Mouse (Mus musculus): ENCODE data around the gene Ddx10. TPM values are rescaled to one million over a fixed set of nuclear protein-coding genes. Genes with fewer than 3 reads are reported as not detected.

Ddx10 gene
- total and polyA plus RNA-seq, 2 experiments from 2014 or later: 6.9 to 18.9 TPM

DNA sequence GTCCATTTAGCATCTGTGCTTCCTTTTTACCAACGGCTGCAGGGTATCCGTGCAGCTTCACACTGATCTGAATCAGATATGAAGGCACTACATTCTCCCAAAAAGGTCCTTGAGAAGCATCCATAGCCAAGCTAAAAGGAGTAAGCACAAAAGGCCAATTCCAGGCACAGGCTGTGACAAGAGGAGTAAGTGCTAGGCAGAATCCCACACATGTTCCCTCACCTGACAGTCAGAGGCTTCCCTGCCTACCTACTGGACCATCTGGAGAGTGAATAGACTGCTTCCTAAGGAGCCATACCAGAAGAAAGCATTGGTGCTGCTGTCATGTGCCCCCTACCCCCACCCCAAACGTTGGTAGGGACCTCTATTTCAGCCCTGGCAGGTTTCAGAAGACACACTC is 192.5 kb downstream of the Ddx10 start:
- Histone ChIP-seq H3K4me1 (ENCODE audit: insufficient read depth, low read length) (no peaks in the 10 kb centered on the region), H3K27ac (no peak overlapping the region), H3K27me3 (ENCODE audit: insufficient read depth, low read length) (no peaks in the 10 kb centered on the region), H3K9me3 (ENCODE audit: low read length) (no peaks in the 10 kb centered on the region), H3K4me3 (ENCODE audit: low read length) (no peak overlapping the region), H3K36me3 (ENCODE audit: insufficient read depth, low read length) (no peaks in the 10 kb centered on the region), H3K9ac (replicated peaks; ENCODE audit: low read length) (no peak overlapping the region), H3K4me2 (ENCODE audit: low read depth, low read length) (no peak overlapping the region)
- WGBS: 70% methylated on average over 3 of the region's 3 CpGs
- DNase-seq (ENCODE audit: low spot score) (no peak), ATAC-seq (no peak)
- TF ChIP-seq CTCF (IDR thresholded peaks at IDR 0.05; ENCODE audit: low read depth): no peak

Other genes starting within 250 kb of the Ddx10 start
- gene Exph5, start 53.6 kb upstream of the Ddx10 start, total RNA-seq (2014; rRNA removed): 0.86 and 0.99 TPM in 2 replicates
- 0.36 and 0.47 TPM in 2 replicates for gene Exph5, start 53.6 kb upstream of the Ddx10 start, polyA plus RNA-seq (2015; fragmentation: Nextera tagmentation; extraction: Ambion mirVana)
- 5.5 and 6.8 TPM in 2 replicates for gene Kdelc2, start 136.0 kb upstream of the Ddx10 start, total RNA-seq (2014; rRNA removed)
- gene Kdelc2, start 136.0 kb upstream of the Ddx10 start, polyA plus RNA-seq (2015; fragmentation: Nextera tagmentation; extraction: Ambion mirVana): 8.1 and 8.7 TPM in 2 replicates
- gene 4930550C14Rik, start 154.3 kb upstream of the Ddx10 start, total RNA-seq (2014; rRNA removed): 0.18 and 0.26 TPM in 2 replicates
- gene 4930550C14Rik, start 154.3 kb upstream of the Ddx10 start, polyA plus RNA-seq (2015; fragmentation: Nextera tagmentation; extraction: Ambion mirVana): 0.49 and 0.59 TPM in 2 replicates